Mouse (Mus musculus) stomach, adult 2 months (tissue): ENCODE data around the gene Olfr1311. TPM values are rescaled to one million over a fixed set of nuclear protein-coding genes. Genes with fewer than 3 reads are reported as not detected.

Experiments
- polyA plus RNA-seq: library from polyadenylated mRNA; depleted of rRNA; stranded (reverse); fragments of >200 nt; gene quantifications from 2 replicates; pipeline ENCODE4 v1.2.3, GENCODE M21; 2012; rRNA removed

The Olfr1311 gene
- not detected in 2 replicates for polyA plus RNA-seq

DNA sequence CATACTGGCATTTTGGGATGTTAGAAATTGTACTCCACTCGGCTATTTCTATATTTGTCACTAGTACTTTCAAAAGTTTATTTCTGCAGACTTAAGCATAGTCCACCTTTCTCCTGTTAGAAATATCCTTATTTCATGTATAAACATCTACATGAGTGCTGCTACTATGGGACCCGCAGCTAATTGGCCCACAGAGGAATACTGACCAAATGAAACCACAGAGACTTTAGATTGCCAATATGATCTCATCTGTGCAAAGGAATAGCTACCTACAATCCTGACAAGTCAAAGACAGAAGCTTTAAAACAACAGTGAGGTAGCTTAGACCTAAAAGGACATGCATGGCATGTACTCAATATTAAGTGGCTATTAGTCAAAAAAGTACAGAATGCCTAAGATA, at the start of gene Olfr1311:
TSS of gene Olfr1311 (minus strand) at position 101 of the 400 bp plus-strand sequence.

DNA sequence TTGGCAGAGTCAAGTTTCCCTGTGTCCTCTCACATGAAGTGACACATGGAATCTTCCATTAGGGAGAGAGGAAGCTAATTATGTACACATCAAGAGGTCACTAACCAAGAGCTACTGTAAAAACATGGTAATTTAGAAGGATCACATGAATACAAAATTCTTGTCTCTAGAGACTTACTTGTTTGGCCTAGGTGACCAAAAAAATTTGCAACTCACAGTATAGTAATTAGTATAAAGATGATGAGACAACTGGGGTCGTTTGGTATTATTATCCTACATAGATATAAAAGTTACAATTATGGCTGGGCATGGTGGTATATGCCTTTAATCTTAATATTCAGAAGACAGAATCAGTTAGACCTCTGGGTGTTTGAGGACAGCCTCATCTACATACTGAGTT, 25.9 kb upstream of the Olfr1311 start, which contains the start of gene Olfr1312:
TSS of gene Olfr1312 (minus strand) at position 101 of the 400 bp plus-strand sequence.

DNA sequence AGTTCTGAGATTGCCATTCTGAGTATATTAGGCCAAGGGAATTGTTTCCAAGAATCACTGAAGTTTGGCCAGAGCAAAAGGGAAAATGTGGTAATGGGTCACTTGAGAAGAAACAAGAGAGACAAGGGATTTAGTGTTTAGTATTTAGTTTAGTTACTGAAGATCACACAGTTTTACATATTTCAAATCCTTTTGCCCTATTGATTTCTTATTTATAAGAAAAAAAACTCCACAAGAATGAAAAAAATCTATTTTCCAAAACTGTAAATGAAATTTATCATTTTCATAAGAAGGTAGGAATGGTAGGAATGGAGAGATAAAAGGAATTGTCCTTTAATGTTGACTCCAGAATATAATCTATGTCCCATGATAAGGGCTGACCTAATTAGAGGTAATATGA, 11.6 kb downstream of the Olfr1311 start, which contains the start of gene Olfr1310:
TSS of gene Olfr1310 (minus strand) at position 101 of the 400 bp plus-strand sequence.

DNA sequence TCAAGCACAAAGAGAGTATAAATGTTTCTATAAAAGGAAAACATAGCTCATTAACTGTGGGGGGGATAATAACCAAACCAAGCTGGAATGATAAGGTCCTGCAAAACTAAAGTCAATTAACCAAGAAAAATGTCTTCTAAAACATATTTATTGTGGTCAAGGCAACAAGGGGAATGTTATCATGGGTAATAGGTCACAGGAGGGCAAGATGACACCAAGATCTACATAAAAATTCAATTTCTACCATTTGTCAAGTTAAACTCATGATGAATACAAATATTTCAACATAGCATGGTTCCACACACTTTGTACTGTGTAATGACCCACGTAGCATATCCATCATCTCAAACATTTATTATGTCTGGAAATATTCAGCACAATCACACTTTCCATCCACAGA, 34.0 kb downstream of the Olfr1311 start, which contains the start of gene Olfr1309:
TSS of gene Olfr1309 (minus strand) at position 101 of the 400 bp plus-strand sequence.

Other genes with a start within 250 kb of the Olfr1311 start
- gene Olfr1302, start 247.0 kb downstream of the Olfr1311 start, polyA plus RNA-seq: not detected in 2 replicates
- not detected in 2 replicates for gene Olfr1303, start 204.1 kb downstream of the Olfr1311 start, polyA plus RNA-seq
- gene Olfr1305, start 147.3 kb downstream of the Olfr1311 start, polyA plus RNA-seq: not detected in 2 replicates
- gene Olfr1306, start 108.1 kb downstream of the Olfr1311 start, polyA plus RNA-seq: not detected in 2 replicates
- not detected in 2 replicates for gene Olfr1307, start 75.0 kb downstream of the Olfr1311 start, polyA plus RNA-seq
- gene Olfr1308, start 59.5 kb downstream of the Olfr1311 start, polyA plus RNA-seq: not detected in 2 replicates
- not detected in 2 replicates for gene Olfr1309, start 34.1 kb downstream of the Olfr1311 start, polyA plus RNA-seq
- gene Olfr1310, start 11.7 kb downstream of the Olfr1311 start, polyA plus RNA-seq: not detected in 2 replicates
- not detected in 2 replicates for gene Olfr1312, start 25.8 kb upstream of the Olfr1311 start, polyA plus RNA-seq
- gene Olfr1313, start 53.4 kb upstream of the Olfr1311 start, polyA plus RNA-seq: not detected in 2 replicates
- not detected in 2 replicates for gene Olfr1314, start 72.4 kb upstream of the Olfr1311 start, polyA plus RNA-seq
- gene Olfr1315-ps1, start 91.0 kb upstream of the Olfr1311 start, polyA plus RNA-seq: not detected in 2 replicates
- gene Olfr1316, start 110.6 kb upstream of the Olfr1311 start, polyA plus RNA-seq: not detected in 2 replicates
- gene Olfr1317, start 115.9 kb upstream of the Olfr1311 start, polyA plus RNA-seq: not detected in 2 replicates
- not detected in 2 replicates for gene Olfr1318, start 129.8 kb upstream of the Olfr1311 start, polyA plus RNA-seq
- 136 and 165 TPM in 2 replicates for gene Lpcat4, start 215.1 kb upstream of the Olfr1311 start, polyA plus RNA-seq
- not detected in 2 replicates for gene Nutm1, start 234.9 kb upstream of the Olfr1311 start, polyA plus RNA-seq
- 19.7 and 22.1 TPM in 2 replicates for gene Nop10, start 237.5 kb upstream of the Olfr1311 start, polyA plus RNA-seq
- 3.3 and 5.2 TPM in 2 replicates for gene Slc12a6, start 241.4 kb upstream of the Olfr1311 start, polyA plus RNA-seq
- not detected in 2 replicates for gene Gm21985, start 241.9 kb upstream of the Olfr1311 start, polyA plus RNA-seq